Mouse (Mus musculus) heart, embryonic 11.5 days (tissue): ENCODE measurements around the gene Tex12. TPM values are rescaled to one million over a fixed set of nuclear protein-coding genes. Genes with fewer than 3 reads are reported as not detected.

Experiments used
- ATAC-seq: fragments of 200-750 bp; cut with Nextera tagmentation; replicated peaks from 2 replicates; pipeline ENCODE4 v1.8.0; 2017; ENCODE audit warnings: moderate library complexity; ENCODE audit not compliant: insufficient number of reproducible peaks, low FRiP score, low TSS enrichment
- H3K27ac ChIP-seq: fragments of 300-500 bp; sonication (generic); 2 replicates; pipeline ENCODE4 v1.5.1; 2014; ENCODE audit warnings: mild to moderate bottlenecking, low read depth, low read length
- H3K27me3 ChIP-seq: fragments of 300-500 bp; sonication (generic); 2 replicates; pipeline ENCODE4 v1.6.1; 2014; ENCODE audit warnings: mild to moderate bottlenecking, low read length, mixed read lengths; ENCODE audit not compliant: control insufficient read depth, insufficient read depth
- H3K36me3 ChIP-seq: fragments of 300-500 bp; sonication (generic); 2 replicates; pipeline ENCODE4 v1.6.1; 2014; ENCODE audit warnings: mild to moderate bottlenecking, low read length, moderate library complexity, mixed read lengths; ENCODE audit not compliant: control insufficient read depth, insufficient read depth
- H3K4me1 ChIP-seq: fragments of 300-500 bp; sonication (generic); 2 replicates; pipeline ENCODE4 v1.6.1; 2014; ENCODE audit warnings: low read length; ENCODE audit not compliant: control insufficient read depth, insufficient read depth
- H3K4me2 ChIP-seq: fragments of 300-500 bp; sonication (generic); 2 replicates; pipeline ENCODE4 v1.6.1; 2014; ENCODE audit warnings: mild to moderate bottlenecking, moderate library complexity
- H3K4me3 ChIP-seq: fragments of 300-500 bp; sonication (generic); 2 replicates; pipeline ENCODE4 v1.5.1; 2014; ENCODE audit warnings: low read depth, low read length
- H3K9ac ChIP-seq: fragments of 300-500 bp; sonication (generic); 2 replicates; pipeline ENCODE4 v1.6.1; 2014; ENCODE audit warnings: mild to moderate bottlenecking, low read depth, low read length, moderate library complexity
- H3K9me3 ChIP-seq: fragments of 300-500 bp; sonication (generic); replicated peaks from 2 replicates; pipeline ENCODE4 v1.6.1; 2016; ENCODE audit warnings: low read length; ENCODE audit not compliant: control insufficient read depth
- WGBS: fragments of 180-500 bp; shearing (Covaris S2); extraction: QIAGEN DNeasy Blood & Tissue Kit; methylation state at CpG from one replicate; pipeline ENCODE4 v1.1.7; 2014; ENCODE audit not compliant: insufficient replicate concordance; 5-methylcytosine and 5-hydroxymethylcytosine counted together
- polyA plus RNA-seq: library from polyadenylated mRNA; unstranded; fragments of >200 nt; fragmentation: Nextera tagmentation; extraction: Ambion mirVana; gene quantifications from 2 replicates; pipeline ENCODE4 v1.2.1, GENCODE M21; 2014

Gene Tex12
- polyA plus RNA-seq, 1 experiment from 2014 or later = not detected

DNA sequence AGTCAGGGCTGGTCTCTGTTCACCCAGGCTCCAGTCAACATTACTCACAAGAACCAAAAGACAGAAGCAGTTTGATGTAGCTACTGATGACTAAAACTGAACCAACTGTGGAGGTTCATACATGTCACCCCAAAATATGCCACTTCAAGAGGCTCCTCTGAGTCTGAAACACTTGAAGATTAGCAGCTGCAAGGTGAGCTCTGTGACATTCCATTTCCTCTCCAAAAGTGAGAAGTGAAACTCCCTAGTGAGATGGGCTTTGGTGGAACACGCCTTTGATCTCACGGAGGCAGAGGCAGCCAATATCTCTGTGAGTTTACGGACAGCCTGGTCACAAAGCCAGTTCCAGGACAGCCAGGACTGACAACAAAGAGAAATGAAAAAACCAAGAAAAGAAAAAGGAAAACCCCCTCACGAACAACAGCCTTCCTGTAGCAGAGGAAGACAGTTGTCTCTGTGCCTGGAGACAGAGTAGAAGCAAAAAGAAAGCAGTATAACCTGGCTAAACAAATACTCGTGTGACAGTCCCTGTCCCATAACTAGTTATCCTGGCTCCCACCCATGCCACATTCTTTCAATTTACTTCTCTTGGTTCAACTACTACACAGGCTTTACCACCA is 13.2 kb downstream of the Tex12 start:
- no peak for ATAC-seq
- 25% methylated on average over 5 of the region's 5 CpGs for WGBS
- Histone ChIP-seq H3K27ac (no peak overlapping the region), H3K4me1 (peaks cover 3% of the 10 kb centered on the region; the same call in 1 of the 2 replicates), H3K4me3 (no peak overlapping the region), H3K9me3 (no peaks in the 10 kb centered on the region), H3K27me3 (no peaks in the 10 kb centered on the region), H3K9ac (no peak overlapping the region), H3K4me2 (no peak overlapping the region), H3K36me3 (no peaks in the 10 kb centered on the region)

DNA sequence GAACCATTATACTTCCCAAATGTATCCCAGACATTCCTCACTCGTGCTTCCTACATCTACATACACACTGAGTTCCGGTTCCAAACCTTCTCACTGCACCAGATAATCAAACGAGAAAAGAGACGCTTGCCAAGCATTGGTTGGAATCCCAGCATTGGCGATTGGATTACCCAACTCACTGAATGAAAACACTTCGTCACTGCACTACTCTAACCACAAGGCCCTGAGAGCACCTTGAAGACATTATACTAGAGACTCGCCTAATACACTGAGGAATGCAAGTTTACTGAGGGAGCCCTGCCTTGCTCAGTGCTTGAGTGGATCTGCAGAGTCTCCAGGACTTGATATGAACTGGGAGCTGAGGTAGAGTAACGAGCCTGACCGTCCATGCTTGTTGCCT is 18.7 kb downstream of the Tex12 start:
- no peak overlapping the region for H3K4me2 ChIP-seq
- H3K9me3 ChIP-seq = no peaks in the 10 kb centered on the region
- H3K4me3 ChIP-seq = no peak overlapping the region
- no peaks in the 10 kb centered on the region for H3K4me1 ChIP-seq
- no peak overlapping the region for H3K9ac ChIP-seq
- no peak overlapping the region for H3K27ac ChIP-seq
- H3K27me3 ChIP-seq = no peaks in the 10 kb centered on the region
- no peaks in the 10 kb centered on the region for H3K36me3 ChIP-seq
- WGBS = 71% methylated on average over 9 of the region's 9 CpGs
- ATAC-seq = no peak

DNA sequence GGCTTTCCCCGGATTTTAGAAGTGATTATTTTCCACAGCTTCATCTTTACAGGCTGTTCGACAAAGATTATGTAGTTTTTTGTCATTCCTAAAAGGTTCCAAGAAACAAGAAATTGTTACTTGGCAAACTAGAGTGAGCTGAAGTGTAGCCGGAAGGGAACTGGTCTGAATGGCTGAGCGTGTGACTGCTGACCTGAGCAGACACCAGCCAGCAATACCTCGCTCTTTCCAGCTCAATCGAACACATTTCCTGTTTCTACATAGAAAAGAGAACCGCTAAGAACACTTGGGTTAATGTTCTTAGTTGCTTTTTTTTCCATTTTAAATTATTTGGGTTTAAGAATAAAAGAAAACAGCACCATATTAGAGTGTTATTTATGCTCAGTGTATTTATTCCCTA is 21.0 kb downstream of the Tex12 start:
- no peak overlapping the region for H3K4me3 ChIP-seq
- H3K36me3 ChIP-seq = no peaks in the 10 kb centered on the region
- no peaks in the 10 kb centered on the region for H3K4me1 ChIP-seq
- H3K9me3 ChIP-seq = no peaks in the 10 kb centered on the region
- no peak for ATAC-seq
- H3K4me2 ChIP-seq = no peak overlapping the region
- 65% methylated on average over 7 of the region's 7 CpGs for WGBS
- H3K27me3 ChIP-seq = no peaks in the 10 kb centered on the region
- H3K27ac ChIP-seq = no peak overlapping the region
- H3K9ac ChIP-seq = no peak overlapping the region

DNA sequence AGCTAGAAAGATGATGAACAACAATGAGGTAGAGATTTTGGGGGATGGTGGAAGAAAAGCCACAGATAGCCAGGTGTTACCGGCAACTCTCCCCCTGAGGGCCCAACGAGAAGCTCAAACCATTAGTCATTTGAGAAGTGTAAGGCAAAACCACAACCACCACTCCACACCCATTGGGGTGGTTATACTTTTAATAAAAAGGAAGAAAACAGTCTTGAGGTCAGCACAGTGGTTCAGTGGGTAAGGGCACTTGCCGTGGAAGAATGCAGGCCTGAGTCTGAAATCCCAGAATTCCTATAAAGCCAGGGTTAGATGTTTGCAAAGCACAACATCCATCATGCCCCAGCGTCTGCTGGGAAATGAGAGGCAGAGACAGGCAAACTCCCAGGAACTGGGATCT is 23.8 kb downstream of the Tex12 start:
- Histone ChIP-seq H3K27ac (no peak overlapping the region), H3K9ac (no peak overlapping the region), H3K36me3 (no peaks in the 10 kb centered on the region), H3K4me1 (no peaks in the 10 kb centered on the region), H3K4me3 (no peak overlapping the region), H3K9me3 (no peaks in the 10 kb centered on the region; the same call in 1 of the 2 replicates), H3K27me3 (no peaks in the 10 kb centered on the region), H3K4me2 (no peak overlapping the region)
- WGBS = 67% methylated on average over 4 of the region's 4 CpGs
- ATAC-seq = no peak

DNA sequence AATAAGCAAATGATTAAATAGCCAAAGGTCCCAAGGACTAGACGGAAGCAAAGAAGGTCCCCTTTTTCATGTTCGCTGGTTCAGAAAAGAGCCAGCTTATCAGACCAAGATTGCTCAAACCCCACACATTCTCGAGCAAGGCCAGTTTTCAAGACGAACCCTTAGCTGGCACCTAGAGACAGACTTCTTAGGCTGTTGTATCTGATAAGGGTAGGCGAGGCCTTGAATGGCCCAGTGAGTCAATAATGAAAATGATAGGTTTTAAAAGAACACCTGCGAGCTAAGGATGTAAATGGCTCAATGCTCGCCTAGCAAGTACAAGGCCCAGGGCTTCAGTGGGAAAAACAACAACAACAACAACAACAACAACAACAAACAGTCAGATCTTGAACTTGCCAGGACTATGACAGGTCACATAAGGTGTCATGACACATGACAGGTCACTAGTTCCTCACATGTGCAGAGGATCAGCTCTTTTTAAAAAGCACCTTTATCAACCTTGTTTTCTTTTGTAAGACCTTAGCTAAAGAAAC is 24.5 kb downstream of the Tex12 start:
- WGBS = 67% methylated on average over 7 of the region's 7 CpGs
- H3K9me3 ChIP-seq = no peaks in the 10 kb centered on the region; the same call in 1 of the 2 replicates
- no peak for ATAC-seq

DNA sequence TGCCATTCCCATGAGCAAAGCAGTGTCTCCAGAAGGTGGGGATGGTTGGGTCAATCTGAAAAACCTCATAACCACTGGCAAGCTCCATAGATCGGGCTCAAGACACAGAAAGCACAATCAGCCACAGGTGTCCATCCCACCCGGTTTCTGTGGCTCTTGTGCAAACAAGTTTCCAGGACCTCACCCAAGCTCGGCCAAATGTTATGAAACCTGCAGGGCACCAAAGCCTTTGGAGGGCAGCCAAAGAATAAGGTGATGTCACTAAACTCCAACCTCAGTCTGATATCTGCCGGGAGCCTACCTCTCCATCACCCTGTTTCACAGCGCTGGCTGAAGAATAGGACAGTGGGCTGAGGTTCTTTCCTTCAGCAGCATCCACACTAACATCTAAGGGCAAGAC is 25.2 kb downstream of the Tex12 start:
- no peak overlapping the region for H3K27ac ChIP-seq
- no peak overlapping the region for H3K4me3 ChIP-seq
- no peak overlapping the region for H3K9ac ChIP-seq
- WGBS = 75% methylated on average over 5 of the region's 5 CpGs
- H3K4me2 ChIP-seq = no peak overlapping the region
- no peak for ATAC-seq
- no peaks in the 10 kb centered on the region for H3K27me3 ChIP-seq
- no peaks in the 10 kb centered on the region for H3K36me3 ChIP-seq
- H3K4me1 ChIP-seq = no peaks in the 10 kb centered on the region
- no peaks in the 10 kb centered on the region; the same call in 1 of the 2 replicates for H3K9me3 ChIP-seq

More for the DNA sequence above, 24.5 kb downstream of the Tex12 start:
- H3K36me3 ChIP-seq = no peaks in the 10 kb centered on the region
- H3K4me2 ChIP-seq = no peak overlapping the region
- H3K9ac ChIP-seq = no peak overlapping the region
- H3K27me3 ChIP-seq = no peaks in the 10 kb centered on the region
- H3K4me3 ChIP-seq = no peak overlapping the region
- H3K27ac ChIP-seq = no peak overlapping the region
- H3K4me1 ChIP-seq = no peaks in the 10 kb centered on the region

GRCm38 (mm10) chr9:50533791-50534190 is 27.3 kb downstream of the Tex12 start:
- Histone ChIP-seq H3K4me2 (no peak overlapping the region), H3K36me3 (no peaks in the 10 kb centered on the region), H3K4me1 (no peaks in the 10 kb centered on the region), H3K9ac (no peak overlapping the region), H3K27me3 (no peaks in the 10 kb centered on the region), H3K27ac (no peak overlapping the region), H3K4me3 (no peak overlapping the region), H3K9me3 (no peaks in the 10 kb centered on the region; the same call in 1 of the 2 replicates)
- WGBS = 71% methylated on average over 3 of the region's 3 CpGs
- ATAC-seq = no peak

- no peak for ATAC-seq
- H3K4me2 ChIP-seq = no peak overlapping the region
- H3K9me3 ChIP-seq = no peaks in the 10 kb centered on the region; the same call in 1 of the 2 replicates
- no peaks in the 10 kb centered on the region for H3K4me1 ChIP-seq
- no peaks in the 10 kb centered on the region for H3K36me3 ChIP-seq
- no peak overlapping the region for H3K9ac ChIP-seq
- H3K27me3 ChIP-seq = no peaks in the 10 kb centered on the region
- H3K4me3 ChIP-seq = no peak overlapping the region
- no peak overlapping the region for H3K27ac ChIP-seq
- WGBS = 76% methylated on average over 11 of the region's 11 CpGs
These were observed 27.8 kb downstream of the Tex12 start for GRCm38 (mm10) chr9:50533328-50533727.

DNA sequence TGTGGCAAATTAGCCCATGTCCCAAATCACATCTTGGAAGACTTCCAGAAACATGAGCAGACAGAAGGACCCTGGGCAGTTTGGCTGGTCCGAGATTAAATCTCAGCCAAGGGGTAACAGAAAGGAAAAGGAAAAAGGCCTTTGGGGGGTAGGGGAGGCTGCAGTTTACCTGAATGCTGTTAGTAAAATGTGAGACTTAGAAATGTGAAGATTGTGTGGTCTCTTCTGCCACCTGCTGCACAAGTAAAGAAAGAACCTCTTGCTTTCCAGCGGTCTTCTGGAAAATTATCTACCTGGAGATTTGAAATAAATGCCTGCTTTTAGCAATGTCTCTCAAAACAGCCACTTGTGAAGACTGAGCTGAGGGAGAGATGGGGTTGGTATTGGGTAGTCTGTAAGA is 30.2 kb downstream of the Tex12 start:
- Histone ChIP-seq H3K27ac (no peak overlapping the region), H3K27me3 (no peaks in the 10 kb centered on the region), H3K36me3 (no peaks in the 10 kb centered on the region), H3K9me3 (no peaks in the 10 kb centered on the region; the same call in 1 of the 2 replicates), H3K4me2 (no peak overlapping the region), H3K9ac (no peak overlapping the region), H3K4me1 (peaks cover 5% of the 10 kb centered on the region), H3K4me3 (no peak overlapping the region)
- 19% methylated on average over 2 of the region's 2 CpGs for WGBS
- ATAC-seq = no peak
